Mouse (Mus musculus) ES-E14 (cell line): ENCODE data around the gene E2f1.

ENCODE experiments used
- CHD2 ChIP-seq: IDR thresholded peaks from 2 replicates; pipeline ENCODE4 v1.6.1; 2014; ENCODE audit warnings: mild to moderate bottlenecking, low read depth, low read length, inconsistent platforms
- MAFK ChIP-seq: IDR thresholded peaks from 2 replicates; pipeline ENCODE4 v1.6.1; 2014; ENCODE audit warnings: mild to moderate bottlenecking, low read depth, low read length, inconsistent platforms; ENCODE audit not compliant: insufficient read depth
- ZNF384 ChIP-seq: IDR thresholded peaks from 2 replicates; pipeline ENCODE4 v1.6.1; 2012; ENCODE audit warnings: low read depth, low read length, inconsistent platforms

DNA sequence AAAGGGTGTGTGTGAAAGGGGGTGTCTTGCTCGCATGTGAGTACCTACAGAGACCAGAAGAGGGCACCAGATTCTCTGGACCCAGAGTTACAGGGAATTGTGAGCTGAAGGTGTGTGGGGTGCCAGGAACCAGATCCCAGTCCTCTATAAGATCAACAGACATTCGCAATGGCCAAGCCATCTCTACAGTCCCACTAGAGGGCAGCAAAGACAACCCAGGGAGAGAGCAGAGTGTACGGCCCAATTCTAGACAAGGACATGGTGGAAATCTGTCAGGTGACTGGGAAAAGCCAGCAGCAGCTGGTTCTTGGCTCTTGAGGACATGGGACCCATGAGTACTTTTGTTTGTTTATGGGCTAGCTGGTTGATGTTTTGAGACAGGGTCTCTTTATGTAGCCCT lies 23.3 kb upstream of the E2f1 start:
- TF ChIP-seq CHD2, result no peak
- TF ChIP-seq ZNF384, result no peak
- TF ChIP-seq MAFK, result no peak
